Mouse (Mus musculus): ENCODE measurements around the gene Dkk2.

DNA sequence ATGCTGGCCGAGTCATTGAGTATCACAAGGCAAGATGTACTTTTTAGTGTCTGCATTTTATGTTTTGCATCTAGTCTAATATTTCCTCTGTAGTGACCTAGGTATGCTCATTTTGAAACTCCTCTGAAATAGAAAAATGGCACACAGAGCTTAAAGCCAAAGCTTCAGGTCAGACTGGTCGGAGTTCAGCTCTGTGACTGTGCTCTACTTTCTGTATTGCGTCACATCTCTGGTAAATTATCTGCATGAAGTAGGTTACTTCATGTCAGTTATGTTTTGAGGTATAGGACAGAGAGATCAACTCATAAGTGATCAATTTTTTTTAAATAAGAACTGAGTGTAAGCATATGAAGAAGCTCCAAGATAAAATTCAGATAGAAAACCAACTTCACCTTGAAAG lies 45.7 kb downstream of the Dkk2 start:
- TF ChIP-seq CTCF (IDR thresholded peaks at IDR 0.05; ENCODE audit: low read depth) (no peak), EP300 (IDR thresholded peaks at IDR 0.05; ENCODE audit: low read depth) (no peak)

Data from liver, embryonic 14.5 days (tissue).